Mouse (Mus musculus) thymus, adult 2 months (tissue): Measurements from ENCODE around the gene Il17rb. TPM values are rescaled to one million over a fixed set of nuclear protein-coding genes. Genes with fewer than 3 reads are reported as not detected.

Experiments
- DNase-seq: peaks from one replicate; pipeline ENCODE4 v3.0.0; 2021
- H3K27ac ChIP-seq: fragments of 200-500 bp; 2 replicates; pipeline ENCODE4 v1.5.1; 2012; ENCODE audit warnings: low read length, control low read depth; ENCODE audit not compliant: control insufficient read depth, insufficient read depth
- H3K27me3 ChIP-seq: fragments of 200-500 bp; 2 replicates; pipeline ENCODE4 v1.6.1; 2012; ENCODE audit warnings: mild to moderate bottlenecking, low read length, moderate library complexity, mixed read lengths; ENCODE audit not compliant: control insufficient read depth, insufficient read depth
- H3K36me3 ChIP-seq: fragments of 200-500 bp; 2 replicates; pipeline ENCODE4 v1.6.1; 2012; ENCODE audit warnings: mild to moderate bottlenecking, low read length, moderate library complexity; ENCODE audit not compliant: control insufficient read depth, insufficient read depth
- H3K4me1 ChIP-seq: fragments of 200-500 bp; replicated peaks from 2 replicates; pipeline ENCODE4 v1.6.1; 2012; ENCODE audit warnings: low read length; ENCODE audit not compliant: control insufficient read depth, insufficient read depth
- H3K4me3 ChIP-seq: fragments of 200-500 bp; 2 replicates; pipeline ENCODE4 v1.5.1; 2012; ENCODE audit warnings: mild to moderate bottlenecking, low read length, control low read depth, moderate library complexity; ENCODE audit not compliant: control insufficient read depth, insufficient read depth
- CTCF ChIP-seq: fragments of 200-500 bp; IDR thresholded peaks from 2 replicates; pipeline ENCODE4 v1.5.1; 2012; ENCODE audit warnings: mild to moderate bottlenecking, control low read depth, low read length, moderate library complexity, borderline replicate concordance; ENCODE audit not compliant: control insufficient read depth, poor library complexity, insufficient read depth; ENCODE audit errors: extremely low read depth
- POLR2A ChIP-seq: fragments of 200-500 bp; IDR thresholded peaks from 2 replicates; pipeline ENCODE4 v1.6.1; 2012; ENCODE audit warnings: mild to moderate bottlenecking, low read length, control low read depth, moderate library complexity; ENCODE audit not compliant: control insufficient read depth, poor library complexity, insufficient read depth; ENCODE audit errors: extremely low read depth
- WGBS: fragments of 180-500 bp; shearing (Covaris S2); methylation state at CpG from one replicate; pipeline ENCODE4 v1.1.7; 2018; 5-methylcytosine and 5-hydroxymethylcytosine counted together
- polyA plus RNA-seq: library from polyadenylated mRNA; depleted of rRNA; stranded (reverse); fragments of >200 nt; gene quantifications from 2 replicates; pipeline ENCODE4 v1.2.3, GENCODE M21; 2012

Il17rb gene
- polyA plus RNA-seq, 1 experiment = 57.3 TPM

GRCm38 (mm10) chr14:29988337-29988736 is 20.4 kb downstream of the Il17rb start:
- H3K4me1 ChIP-seq = no peaks in the 10 kb centered on the region
- TF ChIP-seq POLR2A = no peak
- TF ChIP-seq CTCF = no peak
- H3K36me3 ChIP-seq = peaks cover 97% of the 10 kb centered on the region
- DNase-seq = no peak
- H3K4me3 ChIP-seq = no peak overlapping the region
- no peak overlapping the region for H3K27ac ChIP-seq
- H3K27me3 ChIP-seq = no peaks in the 10 kb centered on the region
- 96% methylated on average over 4 of the region's 4 CpGs for WGBS

- TF ChIP-seq CTCF = no peak
- TF ChIP-seq POLR2A = no peak
- WGBS = 98% methylated on average over 9 of the region's 9 CpGs
- H3K4me3 ChIP-seq = no peak overlapping the region
- no peak for DNase-seq
- H3K27me3 ChIP-seq = no peaks in the 10 kb centered on the region
- no peaks in the 10 kb centered on the region for H3K4me1 ChIP-seq
- no peak overlapping the region for H3K27ac ChIP-seq
- peaks cover 95% of the 10 kb centered on the region for H3K36me3 ChIP-seq
Measured at GRCm38 (mm10) chr14:29987739-29988138, 21.0 kb downstream of the Il17rb start.

- Histone ChIP-seq H3K4me3 (no peak overlapping the region), H3K4me1 (no peaks in the 10 kb centered on the region), H3K36me3 (peaks cover 95% of the 10 kb centered on the region), H3K27me3 (no peaks in the 10 kb centered on the region), H3K27ac (no peak overlapping the region)
- TF ChIP-seq POLR2A (no peak), CTCF (no peak)
- DNase-seq = no peak
- 93% methylated on average over 6 of the region's 6 CpGs for WGBS
Measured at GRCm38 (mm10) chr14:29987276-29987675, 21.4 kb downstream of the Il17rb start.

GRCm38 (mm10) chr14:29986096-29986495 is 22.6 kb downstream of the Il17rb start:
- H3K36me3 ChIP-seq = peaks cover 97% of the 10 kb centered on the region
- DNase-seq = no peak
- 96% methylated on average over 4 of the region's 4 CpGs for WGBS
- no peaks in the 10 kb centered on the region for H3K4me1 ChIP-seq
- no peak for TF ChIP-seq CTCF
- TF ChIP-seq POLR2A = no peak
- no peaks in the 10 kb centered on the region for H3K27me3 ChIP-seq
- H3K27ac ChIP-seq = no peak overlapping the region
- no peak overlapping the region for H3K4me3 ChIP-seq

GRCm38 (mm10) chr14:29980447-29981205 is 28.1 kb downstream of the Il17rb start:
- TF ChIP-seq CTCF (no peak), POLR2A (no peak)
- peak; percentile 39 for DNase-seq
- H3K4me1 ChIP-seq = peaks cover 3% of the 10 kb centered on the region
- H3K27ac ChIP-seq = no peak overlapping the region
- H3K4me3 ChIP-seq = no peak overlapping the region
- WGBS = 88% methylated on average over 10 of the region's 10 CpGs
- H3K36me3 ChIP-seq = peaks cover 43% of the 10 kb centered on the region
- no peaks in the 10 kb centered on the region for H3K27me3 ChIP-seq

- TF ChIP-seq CTCF = 0 out of 2 replicates have a peak, but pooled peaks have one; percentile 38
- TF ChIP-seq POLR2A = peak; percentile 36; the same call in 1 of the 2 replicates
- WGBS = 0% methylated on average over 44 of the region's 44 CpGs
- H3K27ac ChIP-seq = peak within 1 kb of the TSS; percentile 42; the same call in 1 of the 2 replicates
- H3K4me3 ChIP-seq = peak within 1 kb of the TSS; percentile 87
- H3K36me3 ChIP-seq = peaks cover 35% of the 10 kb centered on the region
- peaks cover 3% of the 10 kb centered on the region for H3K4me1 ChIP-seq
- H3K27me3 ChIP-seq = no peaks in the 10 kb centered on the region
- peak; percentile 91 for DNase-seq
Measured at GRCm38 (mm10) chr14:29978254-29979204, 30.2 kb downstream of the Il17rb start, which contains the start of gene Actr8. Gene Actr8, plus strand, starts transcription at chr14:29978337.
